Mouse (Mus musculus) left cerebral cortex, postnatal 4 days (tissue): ENCODE results near the gene Gm11037. TPM values are rescaled to one million over a fixed set of nuclear protein-coding genes. Genes with fewer than 3 reads are reported as not detected.
A peak's percentile ranks its signal among the peaks of the same experiment; 100 is the strongest.
"Not testable (repeated sequence)": the region's sequence is repeated elsewhere in the genome, so short reads cannot be mapped to it uniquely, and the experiment has no call there.

Experiments used
- DNase-seq: peaks from one replicate; pipeline ENCODE4 v3.0.0-alpha.2; 2022
- intact Hi-C: fragments of 180-260 bp; cut with DNase I; formaldehyde crosslinking; loops from one replicate; pipeline ENCODE4 v1.15.1; 2025
- total RNA-seq, 2 experiments: library from RNA; stranded (reverse); gene quantifications; 2 replicates each; pipeline ENCODE4 v1.2.3; 2021

Gm11037 gene
- total RNA-seq, result not detected

DNA sequence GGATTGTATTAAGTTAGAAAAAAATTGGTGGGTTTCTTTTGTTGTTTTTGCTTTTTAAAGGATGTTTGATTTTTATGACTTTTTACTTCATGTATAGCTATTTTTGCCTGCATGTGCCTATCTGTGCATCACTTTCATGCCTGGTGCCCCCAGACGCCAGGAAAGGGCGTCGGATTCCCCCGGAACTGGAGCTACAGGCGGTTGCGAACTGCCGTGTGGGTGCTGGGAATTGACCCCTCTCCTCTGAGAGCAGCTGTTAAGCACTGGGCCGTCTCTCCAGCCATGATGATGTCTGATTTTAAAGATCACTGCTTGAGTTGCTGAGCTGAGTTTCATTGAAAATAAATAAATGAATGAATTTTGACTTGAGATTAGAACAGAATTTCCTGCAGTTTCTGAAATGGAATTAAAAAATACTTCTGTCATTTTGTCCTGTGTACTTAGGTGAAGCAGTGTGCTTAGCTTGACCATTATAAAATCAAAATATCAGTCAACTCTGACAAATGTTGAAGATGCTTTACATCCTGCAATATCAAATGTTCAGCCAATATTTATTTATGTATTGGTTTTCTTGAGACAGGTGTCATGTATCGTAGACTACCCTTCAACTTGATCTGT is at the start of gene Gm11037:
Gm11037 (plus strand) TSS at position 568 of the 618 bp plus-strand sequence.
- DNase-seq, result no peak
- intact Hi-C loops, result no loop called here

- intact Hi-C loops, result no loop called here
- no peak for DNase-seq
These were observed 49.1 kb upstream of the Gm11037 start for GRCm38 (mm10) chr2:131084206-131084605.

DNA sequence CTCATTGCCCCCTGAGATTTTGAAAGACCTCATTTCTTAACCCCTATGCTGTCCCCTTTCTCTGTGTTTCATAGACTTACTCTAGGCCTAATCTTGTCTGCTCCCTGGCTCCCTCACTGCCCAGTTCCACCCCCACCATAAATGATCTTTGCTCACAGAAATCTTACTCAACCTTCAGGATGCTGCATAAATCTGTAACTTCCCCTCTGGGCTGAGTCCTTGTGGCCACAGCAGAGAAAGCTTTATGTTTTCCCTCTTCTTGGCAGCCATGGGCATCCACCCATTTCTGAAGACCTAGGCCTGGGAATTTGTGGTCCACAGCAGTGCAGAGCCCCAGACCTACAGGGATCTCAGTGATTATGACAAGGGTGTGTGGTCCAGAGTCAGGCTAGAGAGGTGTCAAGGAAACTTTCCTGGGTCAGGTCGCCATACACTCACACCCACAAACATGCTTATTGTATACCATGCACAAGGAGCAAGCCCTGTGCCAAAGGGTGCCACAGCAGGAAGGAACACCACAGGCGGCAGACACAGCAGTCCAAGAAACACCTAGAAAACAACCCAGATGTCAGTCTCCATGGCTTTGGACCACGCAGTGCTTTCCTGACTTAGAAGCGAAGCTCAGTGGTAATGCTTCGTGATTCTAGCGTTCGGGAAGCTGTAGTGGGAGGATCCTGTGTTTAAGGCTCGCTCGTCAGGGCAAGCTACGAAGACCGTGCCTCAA is 46.5 kb upstream of the Gm11037 start, which contains the start of gene Siglec1:
Siglec1 (minus strand) TSS at position 99 of the 724 bp plus-strand sequence.
- intact Hi-C loops, result loop anchor here (5.0 kb wide), 1 partner anchor 325 kb away; no protein-coding TSS in a partner anchor
- DNase-seq, result no peak

DNA sequence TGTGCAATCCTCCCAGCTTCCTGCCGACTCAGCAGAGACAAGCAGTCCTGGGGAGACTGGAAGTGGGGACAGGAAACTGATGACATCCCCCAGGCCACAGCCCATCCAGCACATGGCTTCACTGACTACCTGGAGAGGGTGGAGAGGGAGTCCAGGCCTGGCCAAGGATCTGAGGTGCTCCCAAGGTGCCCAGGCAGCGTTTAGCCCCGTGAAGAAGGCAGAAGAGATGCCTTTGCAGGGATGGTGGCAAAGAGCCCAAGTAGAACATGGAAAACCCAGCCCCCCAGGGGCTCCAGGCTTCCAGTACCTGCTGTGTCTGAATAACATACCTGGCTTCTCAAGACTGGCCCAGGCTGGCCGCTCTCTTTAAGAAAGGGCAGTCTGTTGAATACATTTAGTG is 44.7 kb upstream of the Gm11037 start:
- no peak for DNase-seq
- intact Hi-C loops, result loop anchor here (5.0 kb wide), 1 partner anchor 324 kb away; no protein-coding TSS in a partner anchor

DNA sequence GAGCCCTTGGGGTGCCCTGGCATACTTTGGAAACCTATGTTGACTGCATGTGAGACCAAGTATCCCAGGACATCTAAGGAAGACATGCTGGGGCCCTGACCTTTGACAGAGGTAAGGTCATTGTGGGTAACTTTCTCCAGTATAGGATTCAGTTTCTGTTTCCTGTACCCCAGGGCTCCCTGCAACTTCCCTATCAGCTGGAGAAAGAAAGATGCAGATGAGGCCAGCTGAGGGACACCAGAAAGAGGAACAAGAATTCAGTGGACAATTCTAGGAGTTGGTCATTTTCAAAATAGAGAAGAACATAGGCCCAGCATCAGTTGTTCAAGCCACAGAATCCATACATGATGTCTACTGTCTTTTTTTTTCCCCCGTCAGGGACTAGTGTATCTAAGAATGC is 43.7 kb upstream of the Gm11037 start:
- no peak for DNase-seq
- intact Hi-C loops, result loop anchor here (5.0 kb wide), 1 partner anchor 323 kb away; no protein-coding TSS in a partner anchor

DNA sequence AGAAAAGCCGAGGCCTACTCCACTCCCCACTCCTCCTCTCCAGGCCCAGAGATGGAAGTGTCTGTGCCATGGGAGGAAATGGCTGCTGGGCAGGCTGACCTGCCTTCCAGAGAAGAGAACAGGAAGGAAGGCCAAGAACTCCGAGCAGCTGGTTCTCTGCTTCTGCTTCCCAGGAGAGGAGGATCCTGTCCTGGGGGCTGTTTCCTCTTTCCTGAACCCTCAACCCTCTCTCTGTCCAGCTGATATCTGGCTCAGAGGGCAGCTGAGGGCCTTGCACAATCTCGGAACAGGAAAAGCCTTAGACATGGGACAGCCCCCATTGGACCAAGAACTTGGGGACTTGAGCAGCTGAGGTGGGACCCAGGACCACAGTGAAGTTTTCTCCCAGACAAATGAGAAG is 42.4 kb upstream of the Gm11037 start:
- DNase-seq, result no peak
- intact Hi-C loops, result no loop called here

GRCm38 (mm10) chr2:131093577-131093976 is 39.7 kb upstream of the Gm11037 start:
- DNase-seq, result no peak
- intact Hi-C loops, result no loop called here

DNA sequence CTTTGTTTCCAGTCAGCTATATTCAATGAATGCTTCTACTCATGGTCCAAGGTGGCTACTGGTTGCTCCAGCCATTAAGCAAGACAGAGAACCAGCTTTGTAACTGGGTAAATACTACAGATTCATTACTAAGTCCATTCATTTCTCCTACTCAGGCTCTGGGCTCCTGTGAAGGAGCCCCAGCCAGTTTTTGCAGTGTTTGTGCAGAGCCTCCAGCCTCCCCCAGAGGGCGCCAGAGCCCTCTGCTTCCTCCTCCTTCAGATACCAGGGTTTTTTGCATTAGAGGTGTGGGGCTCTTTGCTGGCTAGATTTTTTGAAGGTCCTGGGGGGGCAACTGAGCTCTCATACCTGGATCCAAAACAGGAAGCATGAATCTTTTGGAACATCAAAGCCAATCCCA is 38.5 kb upstream of the Gm11037 start:
- DNase-seq, result peak; percentile 69
- intact Hi-C loops, result no loop called here

GRCm38 (mm10) chr2:131096101-131096795 is 37.0 kb upstream of the Gm11037 start:
- intact Hi-C loops, result no loop called here
- no peak for DNase-seq

DNA sequence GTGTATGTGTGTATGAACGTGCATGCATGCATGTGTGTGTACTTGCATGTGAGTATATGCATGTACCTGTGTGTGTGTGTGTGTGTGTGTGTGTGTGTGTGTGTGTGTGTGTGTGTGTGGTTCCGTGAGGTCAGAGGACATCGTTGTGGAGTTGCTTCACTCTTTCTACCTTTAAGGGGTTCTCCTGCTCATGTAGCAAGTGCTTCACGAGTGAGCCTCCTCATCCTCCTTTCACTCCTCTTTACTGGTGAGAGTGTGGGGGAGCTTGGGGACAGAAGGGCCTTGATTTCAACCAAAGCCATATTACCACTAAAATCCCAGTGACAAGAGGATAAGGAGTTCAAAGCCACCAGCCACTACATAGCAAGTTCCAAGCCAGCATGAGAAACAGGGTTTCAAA is 36.2 kb upstream of the Gm11037 start:
- no peak for DNase-seq
- intact Hi-C loops, result no loop called here

DNA sequence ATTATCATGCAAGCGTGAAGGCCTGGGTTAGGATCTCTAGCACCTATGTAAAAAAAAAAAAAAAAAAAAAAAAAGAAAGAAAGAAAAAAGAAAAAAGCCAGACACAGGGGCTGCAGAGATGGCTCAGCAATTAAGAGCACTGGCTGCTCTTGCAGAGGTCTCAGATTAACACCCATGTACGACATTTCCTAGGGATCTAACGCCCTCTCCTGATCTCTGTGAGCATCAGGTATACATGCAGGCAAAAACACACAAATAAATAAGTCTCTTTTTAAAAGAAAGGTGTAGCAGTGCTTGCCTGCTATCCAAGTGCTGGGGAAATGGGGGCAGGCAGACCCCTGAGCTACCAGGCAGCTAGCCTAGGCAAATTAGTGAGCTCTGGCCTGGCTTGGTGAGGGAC is 31.8 kb upstream of the Gm11037 start:
- intact Hi-C loops, result no loop called here
- DNase-seq, result no peak

- DNase-seq, result no peak
- intact Hi-C loops, result no loop called here
These were observed 29.3 kb upstream of the Gm11037 start for GRCm38 (mm10) chr2:131104021-131104420.

- intact Hi-C loops, DNase-seq: not testable (repeated sequence)
These were observed 28.2 kb upstream of the Gm11037 start for GRCm38 (mm10) chr2:131105061-131105460.

- intact Hi-C loops, result no loop called here
- DNase-seq, result no peak
These were observed 27.3 kb upstream of the Gm11037 start for GRCm38 (mm10) chr2:131105989-131106388.

DNA sequence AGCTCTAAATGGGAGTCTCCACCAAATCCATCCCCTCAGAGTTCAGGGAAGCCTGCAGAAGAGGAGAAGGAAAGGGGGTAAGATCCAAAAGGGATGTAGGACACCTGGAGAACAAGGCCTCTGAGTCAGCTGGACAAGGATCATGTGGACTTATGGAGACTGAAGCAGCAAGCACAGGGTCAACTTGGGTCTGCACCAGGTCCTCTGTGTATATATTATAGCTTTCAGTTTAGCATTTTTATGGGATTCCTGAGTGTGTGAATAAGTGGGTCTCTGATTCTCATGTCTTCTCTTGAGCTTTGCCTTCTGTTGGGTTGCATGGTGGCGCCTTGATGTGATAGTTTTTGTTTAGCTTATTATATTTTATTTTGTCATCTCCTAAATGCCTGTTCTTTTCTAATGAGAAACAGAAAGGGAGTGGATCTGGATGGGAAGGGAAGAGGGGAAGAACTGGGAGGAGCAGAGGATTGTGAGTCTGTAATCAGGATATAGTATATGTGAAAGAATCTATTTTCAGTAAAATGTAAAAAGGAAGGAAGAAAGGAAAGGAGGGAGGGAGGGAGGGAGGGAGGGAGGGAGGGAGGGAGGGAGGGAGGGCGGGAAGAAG is 14.2 kb upstream of the Gm11037 start:
- intact Hi-C loops, result no loop called here
- DNase-seq, result no peak

- no peak for DNase-seq
- intact Hi-C loops, result no loop called here
These were observed 9.1 kb upstream of the Gm11037 start for GRCm38 (mm10) chr2:131124166-131124565.

- intact Hi-C loops, result no loop called here
- DNase-seq, result no peak
These were observed 7.9 kb upstream of the Gm11037 start for GRCm38 (mm10) chr2:131125157-131125963.

- no peak for DNase-seq
- intact Hi-C loops, result no loop called here
These were observed 7.1 kb upstream of the Gm11037 start for GRCm38 (mm10) chr2:131125964-131126815.

DNA sequence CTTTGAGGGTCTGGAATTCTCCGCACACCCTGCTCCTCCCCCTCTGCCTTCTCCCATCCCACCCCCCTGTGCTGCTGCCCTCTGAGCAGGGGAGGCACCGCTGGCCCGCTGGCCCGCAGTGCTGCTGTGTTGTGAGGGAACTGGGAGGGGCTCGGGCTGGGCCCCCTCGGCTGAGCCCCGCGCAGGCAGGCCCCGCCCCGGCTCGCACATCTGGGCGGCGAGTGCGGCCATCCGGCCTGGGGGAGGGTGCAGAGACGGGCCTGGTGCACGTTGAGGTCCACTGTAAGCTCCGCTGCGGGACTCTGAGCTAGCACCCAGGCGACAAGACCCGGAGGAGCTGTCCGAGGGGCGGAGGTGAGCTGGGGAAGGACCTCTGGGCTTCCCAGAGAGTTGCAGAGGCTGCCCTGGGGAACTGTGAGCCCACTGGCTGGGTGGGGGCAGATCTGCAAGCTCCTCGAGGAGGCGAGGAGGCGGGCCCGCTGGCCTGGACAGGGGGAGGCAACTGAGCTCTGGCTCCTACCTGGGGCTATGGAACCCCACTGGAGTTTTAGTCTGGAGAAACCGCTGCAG is 6.1 kb upstream of the Gm11037 start, which contains the start of gene Hspa12b:
Hspa12b (plus strand) TSS at position 120 of the 570 bp plus-strand sequence.
- DNase-seq, result no peak
- intact Hi-C loops, result no loop called here
